In the genomic region with DNA sequence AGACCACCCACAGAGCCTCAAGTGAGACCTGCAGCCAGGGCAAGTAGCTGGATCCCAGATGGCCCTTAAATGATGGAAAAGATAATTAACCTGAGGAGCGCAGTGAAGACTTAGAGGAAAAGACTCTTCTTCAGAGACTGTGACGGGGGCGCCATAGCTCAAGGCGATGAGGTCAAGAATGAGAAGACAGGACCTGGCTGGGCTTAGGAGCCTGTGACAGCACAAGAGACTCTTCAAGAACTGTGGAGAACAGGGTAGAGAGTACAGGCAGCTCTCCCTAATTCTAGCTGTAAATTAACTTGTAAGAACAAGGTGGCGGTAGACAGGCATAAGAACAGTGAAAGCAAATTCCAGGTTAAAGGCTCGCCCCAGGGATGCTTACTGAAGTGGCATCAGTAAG, we compare ENCODE assay signal across 40 mouse cellular contexts. TPM values are rescaled to one million over a fixed set of nuclear protein-coding genes. Genes with fewer than 3 reads are reported as not detected.
"Had no signal": no experiment of that assay in that cellular context is flagged by ENCODE, and none has a peak within 500 bp of the region (broad histone marks: within the 10 kb centered on the region; RNA-seq: fewer than 3 reads in every experiment).

No protein-coding gene starts in this region.

- ATAC-seq: forebrain, embryonic 13.5 days; forebrain, embryonic 14.5 days; forebrain, embryonic 15.5 days; forebrain, embryonic 16.5 days; forebrain, postnatal 0 days had no signal

- DNase-seq: cerebellum, adult 2 months; cerebellum, adult 8-10 months; cerebellum, adult 9-10 months; cerebellum, adult 9-11 months; cerebellum, postnatal 10 days; cerebellum, postnatal 14 days; cerebellum, postnatal 25 days; cerebellum, postnatal 36 days; embryo, embryonic 11 days; forebrain, postnatal 0 days; gastrocnemius, postnatal 10 days; gastrocnemius, postnatal 36 days; heart, adult 18-20 months; heart, adult 2 months had no signal

- H3K4me3 ChIP-seq: embryonic facial prominence, embryonic 10.5 days; embryonic facial prominence, embryonic 12.5 days; embryonic facial prominence, embryonic 13.5 days; embryonic facial prominence, embryonic 15.5 days; erythroblast, embryonic 14.5 days; forebrain, embryonic 12.5 days; forebrain, embryonic 13.5 days; forebrain, embryonic 15.5 days; gastrocnemius, adult 2 months; heart, adult 2 months had no signal

- H3K27ac ChIP-seq: embryonic facial prominence, embryonic 10.5 days; embryonic facial prominence, embryonic 12.5 days; embryonic facial prominence, embryonic 13.5 days; embryonic facial prominence, embryonic 15.5 days; forebrain, embryonic 10.5 days; forebrain, embryonic 12.5 days; forebrain, embryonic 13.5 days; forebrain, embryonic 15.5 days; gastrocnemius, adult 2 months; heart, adult 2 months had no signal

- H3K9ac ChIP-seq: embryonic facial prominence, embryonic 12.5 days; embryonic facial prominence, embryonic 13.5 days; embryonic facial prominence, embryonic 15.5 days; forebrain, embryonic 12.5 days; forebrain, embryonic 13.5 days; forebrain, embryonic 15.5 days; forebrain, postnatal 0 days had no signal

- H3K4me1 ChIP-seq: embryonic facial prominence, embryonic 13.5 days; embryonic facial prominence, embryonic 15.5 days; forebrain, embryonic 13.5 days; forebrain, embryonic 15.5 days had no signal

- H3K4me2 ChIP-seq: embryonic facial prominence, embryonic 12.5 days; embryonic facial prominence, embryonic 13.5 days; embryonic facial prominence, embryonic 15.5 days; forebrain, embryonic 12.5 days; forebrain, embryonic 13.5 days; forebrain, embryonic 15.5 days had no signal

- H3K36me3 ChIP-seq: embryonic facial prominence, embryonic 10.5 days; embryonic facial prominence, embryonic 12.5 days; embryonic facial prominence, embryonic 13.5 days; embryonic facial prominence, embryonic 15.5 days; forebrain, embryonic 12.5 days; forebrain, embryonic 15.5 days had no signal

- H3K9me3 ChIP-seq: embryonic facial prominence, embryonic 10.5 days; embryonic facial prominence, embryonic 12.5 days; embryonic facial prominence, embryonic 13.5 days; embryonic facial prominence, embryonic 15.5 days; forebrain, embryonic 10.5 days; forebrain, embryonic 12.5 days; forebrain, embryonic 13.5 days; forebrain, embryonic 15.5 days had no signal

RNA-seq across cellular contexts. Expression of a gene that starts 8.7 kb away (rescaled TPM):
- total RNA-seq: common myeloid progenitor, adult 5-6 weeks; gastrocnemius, adult 18-20 months; gastrocnemius, adult 2 months; gastrocnemius, adult 8-10 months; gastrocnemius, postnatal 10 days; gastrocnemius, postnatal 14 days; gastrocnemius, postnatal 25 days; gastrocnemius, postnatal 36 days; gastrocnemius, postnatal 4 days; granulocyte monocyte progenitor cell, adult 5-6 weeks; heart, adult 18-20 months; heart, adult 2 months had no signal
- polyA plus RNA-seq: embryonic facial prominence, embryonic 15.5 days; erythroblast, embryonic 14.5 days; frontal cortex, adult 2 months; heart, adult 2 months had no signal

RNA-seq across cellular contexts. Expression of a gene that starts 43.7 kb away (rescaled TPM):
- polyA plus RNA-seq: erythroblast, embryonic 14.5 days had no signal

RNA-seq across cellular contexts. Expression of a gene that starts 50.7 kb away (rescaled TPM):
- total RNA-seq: common myeloid progenitor, adult 5-6 weeks; forebrain, postnatal 0 days; gastrocnemius, adult 18-20 months; gastrocnemius, adult 2 months; gastrocnemius, adult 8-10 months; gastrocnemius, postnatal 10 days; gastrocnemius, postnatal 14 days; gastrocnemius, postnatal 25 days; gastrocnemius, postnatal 36 days; gastrocnemius, postnatal 4 days; granulocyte monocyte progenitor cell, adult 5-6 weeks; heart, adult 18-20 months; heart, adult 2 months; heart, adult 8-10 months had no signal
- polyA plus RNA-seq: cerebellum, adult 2 months; cortical plate, adult 2 months; embryonic facial prominence, embryonic 10.5 days; embryonic facial prominence, embryonic 11.5 days; embryonic facial prominence, embryonic 12.5 days; embryonic facial prominence, embryonic 13.5 days; embryonic facial prominence, embryonic 14.5 days; erythroblast, embryonic 14.5 days; forebrain, embryonic 10.5 days; forebrain, embryonic 11.5 days; forebrain, embryonic 12.5 days; forebrain, embryonic 13.5 days; forebrain, embryonic 14.5 days; forebrain, embryonic 15.5 days; forebrain, embryonic 16.5 days; forebrain, postnatal 0 days; frontal cortex, adult 2 months; gonadal fat pad, adult 2 months; heart, adult 2 months had no signal
